Mouse (Mus musculus) embryonic facial prominence, embryonic 13.5 days (tissue): Measurements from ENCODE around the gene Msh4. TPM values are rescaled to one million over a fixed set of nuclear protein-coding genes. Genes with fewer than 3 reads are reported as not detected.

Source experiments
- ATAC-seq: fragments of 200-750 bp; cut with Nextera tagmentation; 2 replicates; pipeline ENCODE4 v1.8.0; 2017; ENCODE audit warnings: low read depth; ENCODE audit not compliant: insufficient number of reproducible peaks, insufficient read depth, low FRiP score, low TSS enrichment
- H3K27ac ChIP-seq: fragments of 300-500 bp; sonication (generic); 2 replicates; pipeline ENCODE4 v1.5.1; 2015; ENCODE audit warnings: moderate library complexity, mild to moderate bottlenecking, inconsistent platforms
- H3K27me3 ChIP-seq: fragments of 300-500 bp; sonication (generic); 2 replicates; pipeline ENCODE4 v1.6.1; 2015; ENCODE audit warnings: mild to moderate bottlenecking, inconsistent platforms
- H3K36me3 ChIP-seq: fragments of 300-500 bp; sonication (generic); 2 replicates; pipeline ENCODE4 v1.6.1; 2015; ENCODE audit warnings: mild to moderate bottlenecking, inconsistent platforms
- H3K4me1 ChIP-seq: fragments of 300-500 bp; sonication (generic); 2 replicates; pipeline ENCODE4 v1.6.1; 2015; ENCODE audit warnings: inconsistent platforms
- H3K4me2 ChIP-seq: fragments of 300-500 bp; sonication (generic); 2 replicates; pipeline ENCODE4 v1.6.1; 2015; ENCODE audit warnings: moderate library complexity, mild to moderate bottlenecking, inconsistent platforms
- H3K4me3 ChIP-seq: fragments of 300-500 bp; sonication (generic); 2 replicates; pipeline ENCODE4 v1.5.1; 2015; ENCODE audit warnings: mild to moderate bottlenecking, inconsistent platforms
- H3K9ac ChIP-seq: fragments of 300-500 bp; sonication (generic); 2 replicates; pipeline ENCODE4 v1.6.1; 2015; ENCODE audit warnings: mild to moderate bottlenecking, inconsistent platforms
- H3K9me3 ChIP-seq: fragments of 300-500 bp; sonication (generic); 2 replicates; pipeline ENCODE4 v1.6.1; 2016; ENCODE audit warnings: inconsistent platforms
- WGBS: fragments of 180-500 bp; shearing (Covaris S2); methylation state at CpG from one replicate; pipeline ENCODE4 v1.1.7; 2015; ENCODE audit warnings: mixed read lengths; 5-methylcytosine and 5-hydroxymethylcytosine counted together
- polyA plus RNA-seq: library from polyadenylated mRNA; unstranded; fragments of >200 nt; fragmentation: Nextera tagmentation; extraction: Ambion mirVana; gene quantifications from 2 replicates; pipeline ENCODE4 v1.2.1, GENCODE M21; 2015

The Msh4 gene
- polyA plus RNA-seq, 1 experiment from 2014 or later, result 0.18 TPM

DNA sequence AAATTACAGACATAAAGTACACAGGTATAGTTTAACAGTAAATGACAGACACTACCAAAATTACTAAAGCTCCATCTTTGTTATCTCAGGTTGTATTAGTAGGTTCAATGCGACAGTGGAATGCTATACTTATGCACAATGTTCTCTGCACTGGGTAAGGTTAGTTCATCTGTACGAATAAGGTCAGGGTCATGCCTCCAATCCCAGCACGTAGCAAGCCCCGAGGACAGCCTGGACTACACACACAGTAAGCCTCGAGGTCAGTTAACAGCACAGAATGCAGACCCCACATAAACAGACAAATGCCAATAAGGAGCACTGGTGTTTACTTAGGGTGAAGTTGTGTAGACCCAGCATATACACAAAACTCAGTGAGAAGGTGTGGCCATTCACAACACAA is 3.0 kb upstream of the Msh4 start:
- Histone ChIP-seq H3K4me3 (no peak overlapping the region), H3K36me3 (peaks cover 74% of the 10 kb centered on the region), H3K9me3 (no peaks in the 10 kb centered on the region), H3K27me3 (no peaks in the 10 kb centered on the region), H3K4me2 (no peak overlapping the region), H3K27ac (no peak overlapping the region), H3K9ac (no peak overlapping the region), H3K4me1 (peaks cover 42% of the 10 kb centered on the region)
- WGBS, result 63% methylated on average over 5 of the region's 5 CpGs
- no peak for ATAC-seq

DNA sequence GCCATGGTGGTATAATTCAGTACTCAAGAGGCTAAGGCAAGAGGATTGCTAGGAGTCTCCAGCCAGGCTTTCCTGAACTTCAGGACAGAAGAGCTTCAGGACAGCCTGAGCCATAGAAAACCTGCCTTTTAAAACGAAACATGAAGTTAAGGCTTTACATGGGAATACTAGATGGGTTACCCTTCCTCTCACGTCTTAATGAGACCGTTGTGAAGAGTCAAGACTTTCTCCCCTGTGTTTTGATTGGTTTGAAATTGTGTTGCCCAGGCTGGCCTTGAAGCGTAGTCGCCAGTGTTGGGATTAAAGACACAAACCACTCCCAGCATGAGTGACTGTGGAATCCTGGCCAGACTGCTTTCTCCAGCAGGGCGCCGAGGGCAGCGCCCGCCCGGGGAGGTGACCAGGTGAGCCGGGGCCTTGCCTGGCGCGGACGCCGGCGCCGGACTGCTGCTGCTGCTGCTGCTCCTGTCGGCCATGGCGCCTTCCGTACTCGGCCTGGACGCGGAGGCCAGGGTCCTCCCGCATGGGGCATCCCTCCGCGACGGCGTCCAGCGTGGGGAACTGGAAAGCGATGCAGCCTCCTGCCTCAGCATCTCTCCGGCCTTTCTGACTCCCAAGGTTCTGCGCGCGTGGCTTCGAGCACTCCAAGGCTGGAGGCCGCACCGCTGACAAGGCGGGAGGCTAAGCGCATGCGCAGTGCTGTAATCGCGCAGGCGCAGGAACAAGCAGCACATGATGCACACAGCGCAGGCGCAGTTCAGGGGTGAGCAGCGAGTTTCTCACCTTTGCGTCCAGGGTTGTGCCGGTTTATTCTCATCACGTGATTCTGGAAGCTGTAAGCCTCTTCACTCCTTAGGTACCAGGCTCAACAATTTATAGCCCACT is 445 bp downstream of the Msh4 start:
- H3K9me3 ChIP-seq, result no peaks in the 10 kb centered on the region
- no peaks in the 10 kb centered on the region for H3K27me3 ChIP-seq
- ATAC-seq, result peak; percentile 33; the same call in 1 of the 2 replicates
- H3K27ac ChIP-seq, result no peak overlapping the region
- H3K4me3 ChIP-seq, result no peak overlapping the region
- H3K36me3 ChIP-seq, result peaks cover 74% of the 10 kb centered on the region
- no peak overlapping the region for H3K4me2 ChIP-seq
- peaks cover 25% of the 10 kb centered on the region for H3K4me1 ChIP-seq
- 86% methylated on average over 49 of the region's 49 CpGs for WGBS
- no peak overlapping the region for H3K9ac ChIP-seq

GRCm38 (mm10) chr3:153904586-153904985 is 1.4 kb downstream of the Msh4 start:
- Histone ChIP-seq H3K27me3 (no peaks in the 10 kb centered on the region), H3K36me3 (peaks cover 65% of the 10 kb centered on the region), H3K4me2 (no peak overlapping the region), H3K9ac (no peak overlapping the region), H3K4me1 (peaks cover 18% of the 10 kb centered on the region), H3K4me3 (no peak overlapping the region), H3K9me3 (no peaks in the 10 kb centered on the region), H3K27ac (no peak overlapping the region)
- ATAC-seq, result no peak
- WGBS, result 68% methylated on average over 6 of the region's 6 CpGs

DNA sequence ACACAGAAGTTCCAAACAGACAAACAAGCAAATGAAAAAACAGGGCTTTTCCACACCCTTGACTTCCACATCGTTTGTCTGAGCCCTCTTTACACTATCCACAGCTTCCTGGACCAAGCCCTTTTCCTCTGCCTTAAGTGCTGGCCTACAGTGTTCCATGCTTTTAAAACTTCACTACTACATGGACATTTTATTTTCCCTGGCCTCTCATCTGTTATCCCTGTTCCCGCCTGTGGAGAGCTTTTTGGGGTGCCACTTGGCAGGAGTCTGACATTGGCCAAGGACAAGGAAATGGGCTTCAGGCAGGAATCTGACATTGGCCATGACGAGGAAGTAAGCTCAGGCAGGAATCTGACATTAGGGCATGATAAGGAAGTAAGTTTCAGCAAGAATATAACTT is 3.3 kb downstream of the Msh4 start:
- Histone ChIP-seq H3K27ac (no peak overlapping the region), H3K4me2 (no peak overlapping the region), H3K27me3 (no peaks in the 10 kb centered on the region), H3K36me3 (peaks cover 45% of the 10 kb centered on the region), H3K4me1 (no peaks in the 10 kb centered on the region), H3K9me3 (no peaks in the 10 kb centered on the region), H3K4me3 (no peak overlapping the region), H3K9ac (no peak overlapping the region)
- ATAC-seq, result no peak
- WGBS, result 65% methylated on average over 3 of the region's 3 CpGs

DNA sequence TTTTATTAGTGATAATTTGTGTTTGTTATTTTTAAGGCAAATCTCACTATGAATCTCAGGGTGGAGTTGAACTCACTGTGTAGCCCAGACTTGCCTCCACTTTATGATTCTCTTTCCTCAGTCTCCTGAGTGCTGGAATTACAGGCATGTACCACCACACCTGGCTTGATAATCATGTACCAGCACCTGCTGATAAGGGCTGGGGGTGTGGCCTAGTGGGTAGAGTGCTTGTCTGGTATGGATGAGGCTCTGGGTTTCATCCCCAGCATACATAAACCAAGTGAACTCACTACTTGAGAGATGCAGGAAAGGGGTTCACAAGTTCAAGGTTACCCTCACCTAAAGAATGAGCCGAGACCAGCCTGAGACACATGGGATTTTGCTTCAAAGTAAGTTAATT is 4.0 kb downstream of the Msh4 start:
- Histone ChIP-seq H3K27me3 (no peaks in the 10 kb centered on the region), H3K4me2 (no peak overlapping the region), H3K9ac (no peak overlapping the region), H3K36me3 (peaks cover 38% of the 10 kb centered on the region), H3K4me1 (no peaks in the 10 kb centered on the region), H3K27ac (no peak overlapping the region), H3K9me3 (no peaks in the 10 kb centered on the region), H3K4me3 (no peak overlapping the region)
- 70% methylated on average over 1 of the region's 1 CpGs for WGBS
- no peak for ATAC-seq

- 74% methylated on average over 6 of the region's 6 CpGs for WGBS
- no peaks in the 10 kb centered on the region for H3K27me3 ChIP-seq
- no peak overlapping the region for H3K9ac ChIP-seq
- no peak overlapping the region for H3K4me2 ChIP-seq
- no peaks in the 10 kb centered on the region for H3K9me3 ChIP-seq
- no peaks in the 10 kb centered on the region for H3K4me1 ChIP-seq
- H3K27ac ChIP-seq, result no peak overlapping the region
- no peak overlapping the region for H3K4me3 ChIP-seq
- no peak for ATAC-seq
- no peaks in the 10 kb centered on the region for H3K36me3 ChIP-seq
These were observed 8.7 kb downstream of the Msh4 start for GRCm38 (mm10) chr3:153897216-153897615.

GRCm38 (mm10) chr3:153895454-153895853 is 10.5 kb downstream of the Msh4 start:
- H3K9me3 ChIP-seq, result no peaks in the 10 kb centered on the region
- H3K4me1 ChIP-seq, result no peaks in the 10 kb centered on the region
- no peak overlapping the region for H3K4me3 ChIP-seq
- WGBS, result 86% methylated on average over 3 of the region's 3 CpGs
- no peaks in the 10 kb centered on the region for H3K27me3 ChIP-seq
- ATAC-seq, result no peak
- no peak overlapping the region for H3K27ac ChIP-seq
- no peaks in the 10 kb centered on the region for H3K36me3 ChIP-seq
- H3K4me2 ChIP-seq, result no peak overlapping the region
- no peak overlapping the region for H3K9ac ChIP-seq

DNA sequence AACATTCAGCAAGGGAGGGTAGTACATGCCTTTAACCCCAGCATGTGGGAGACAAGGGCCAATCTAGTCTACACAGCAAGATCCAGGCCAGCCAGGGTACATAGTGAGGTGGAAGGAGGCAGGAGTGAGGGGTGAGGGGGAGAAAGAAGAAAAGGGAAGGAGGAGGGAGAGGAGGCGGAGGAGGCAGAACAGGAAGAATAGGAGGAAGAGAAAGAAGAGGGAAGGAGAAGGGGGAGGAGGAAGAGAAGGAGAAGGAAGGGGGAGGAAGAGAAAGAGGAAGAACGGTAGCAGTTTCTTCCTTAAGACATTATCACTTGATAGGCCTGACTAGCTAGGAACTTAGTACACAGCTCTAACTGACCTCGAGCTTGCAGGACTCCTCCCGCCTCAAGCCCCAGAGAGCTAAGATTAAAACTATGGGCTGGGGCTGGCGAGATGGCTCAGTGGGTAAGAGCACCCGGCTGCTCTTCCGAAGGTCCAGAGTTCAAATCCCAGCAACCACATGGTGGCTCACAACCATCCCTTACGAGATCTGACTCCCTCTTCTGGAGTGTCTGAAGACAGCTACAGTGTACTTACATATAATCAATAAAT is 16.7 kb downstream of the Msh4 start:
- Histone ChIP-seq H3K4me2 (no peak overlapping the region), H3K4me3 (no peak overlapping the region), H3K27ac (no peak overlapping the region), H3K9me3 (no peaks in the 10 kb centered on the region), H3K4me1 (0 out of 2 replicates have a peak, but pooled peaks cover 3% of the 10 kb centered on the region), H3K36me3 (no peaks in the 10 kb centered on the region), H3K27me3 (no peaks in the 10 kb centered on the region), H3K9ac (no peak overlapping the region)
- ATAC-seq, result no peak
- WGBS, result 80% methylated on average over 8 of the region's 8 CpGs

GRCm38 (mm10) chr3:153888141-153888540 is 17.8 kb downstream of the Msh4 start:
- 73% methylated on average over 6 of the region's 6 CpGs for WGBS
- no peak overlapping the region for H3K9ac ChIP-seq
- H3K4me1 ChIP-seq, result 0 out of 2 replicates have a peak, but pooled peaks cover 3% of the 10 kb centered on the region
- no peak overlapping the region for H3K4me2 ChIP-seq
- H3K27ac ChIP-seq, result no peak overlapping the region
- no peaks in the 10 kb centered on the region for H3K27me3 ChIP-seq
- no peaks in the 10 kb centered on the region for H3K36me3 ChIP-seq
- no peak for ATAC-seq
- no peak overlapping the region for H3K4me3 ChIP-seq
- no peaks in the 10 kb centered on the region for H3K9me3 ChIP-seq

GRCm38 (mm10) chr3:153886296-153886695 is 19.6 kb downstream of the Msh4 start:
- H3K4me3 ChIP-seq, result no peak overlapping the region
- no peak overlapping the region for H3K4me2 ChIP-seq
- H3K27me3 ChIP-seq, result no peaks in the 10 kb centered on the region
- H3K4me1 ChIP-seq, result 0 out of 2 replicates have a peak, but pooled peaks cover 3% of the 10 kb centered on the region
- no peak overlapping the region for H3K27ac ChIP-seq
- no peak overlapping the region for H3K9ac ChIP-seq
- no peaks in the 10 kb centered on the region for H3K36me3 ChIP-seq
- no peaks in the 10 kb centered on the region for H3K9me3 ChIP-seq
- no peak for ATAC-seq

DNA sequence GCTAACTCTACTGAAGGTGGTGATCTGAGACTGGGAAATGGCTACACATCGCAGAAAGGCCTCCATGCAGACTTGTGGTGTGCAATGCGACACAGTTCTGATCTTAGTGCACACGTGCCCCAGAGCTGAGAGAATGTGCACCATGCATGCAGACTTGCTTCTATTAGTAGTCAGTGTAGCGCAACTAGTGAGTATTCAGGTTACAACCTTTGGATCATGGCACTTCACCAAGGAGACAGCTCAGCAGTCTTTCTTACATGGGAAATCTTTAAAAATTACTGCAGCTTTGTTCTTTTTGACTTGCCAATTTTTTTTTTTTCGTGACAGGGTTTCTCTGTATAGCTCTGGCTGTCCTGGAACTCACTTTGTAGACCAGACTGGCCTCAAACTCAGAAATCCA is 34.5 kb downstream of the Msh4 start:
- Histone ChIP-seq H3K36me3 (no peaks in the 10 kb centered on the region), H3K4me3 (no peak overlapping the region), H3K9me3 (no peaks in the 10 kb centered on the region), H3K27me3 (no peaks in the 10 kb centered on the region), H3K4me2 (no peak overlapping the region), H3K9ac (no peak overlapping the region), H3K27ac (no peak overlapping the region), H3K4me1 (no peaks in the 10 kb centered on the region)
- ATAC-seq, result no peak
- WGBS, result 81% methylated on average over 5 of the region's 5 CpGs
